Mouse (Mus musculus) heart, adult 2 months (tissue): ENCODE results near the gene Clrn1.

Source experiments
- CTCF ChIP-seq: fragments of 200-600 bp; IDR thresholded peaks from 2 replicates; pipeline ENCODE4 v1.8.1; 2022; ENCODE audit warnings: antibody characterized with exemption, mild to moderate bottlenecking, moderate library complexity
- EP300 ChIP-seq: fragments of 200-500 bp; IDR thresholded peaks from 2 replicates; pipeline ENCODE4 v1.6.1; 2011; ENCODE audit warnings: low read depth, low read length, control low read depth; ENCODE audit not compliant: insufficient read depth

DNA sequence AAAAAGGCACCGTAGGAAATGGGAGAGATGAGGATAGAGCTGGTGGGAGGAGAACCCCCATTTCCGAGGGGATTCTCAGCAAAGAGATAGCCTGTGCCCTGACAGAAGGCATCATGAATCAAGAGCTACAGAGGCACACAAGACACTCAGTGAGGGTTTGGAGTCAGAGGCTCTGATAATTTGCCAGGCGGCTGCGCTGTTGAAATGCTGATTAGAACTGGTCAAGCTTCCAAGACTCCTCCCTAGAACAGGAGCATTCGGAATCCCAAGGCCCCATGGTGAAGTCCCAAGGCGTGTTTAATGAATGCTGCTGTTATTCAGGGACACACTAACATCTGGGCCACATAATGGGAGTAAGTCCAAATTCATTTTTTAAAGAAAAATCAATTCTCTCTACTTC lies 67.8 kb downstream of the Clrn1 start:
- TF ChIP-seq EP300 (no peak), CTCF (no peak)
